Mouse (Mus musculus): Measurements from ENCODE around the gene Gm15517.
"Not testable (repeated sequence)": the region's sequence is repeated elsewhere in the genome, so short reads cannot be mapped to it uniquely, and the experiment has no call there.

The Gm15517 gene

DNA sequence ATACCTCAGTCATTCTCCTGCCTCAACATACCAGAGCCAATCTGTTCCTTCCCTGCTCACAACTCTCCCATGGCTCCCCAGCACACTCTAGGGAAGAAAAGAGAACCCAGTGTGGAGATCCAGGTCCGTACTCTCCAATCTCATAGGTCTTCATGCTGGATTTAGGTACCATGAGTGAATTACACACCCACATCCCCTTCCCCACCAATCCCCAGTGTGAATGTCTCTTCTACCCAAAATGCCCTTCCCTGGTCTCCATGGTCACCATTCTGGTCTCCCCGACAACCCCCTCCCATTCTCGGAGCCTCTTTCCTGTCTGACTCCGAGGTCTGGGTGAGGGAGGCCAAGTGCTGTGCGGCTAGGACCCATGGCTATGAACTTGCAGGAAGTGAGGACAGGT, at the start of gene Gm15517:
TSS of gene Gm15517 (plus strand) at position 301 of the 400 bp plus-strand sequence.
- ATAC-seq (ENCODE audit: low TSS enrichment): no peak

DNA sequence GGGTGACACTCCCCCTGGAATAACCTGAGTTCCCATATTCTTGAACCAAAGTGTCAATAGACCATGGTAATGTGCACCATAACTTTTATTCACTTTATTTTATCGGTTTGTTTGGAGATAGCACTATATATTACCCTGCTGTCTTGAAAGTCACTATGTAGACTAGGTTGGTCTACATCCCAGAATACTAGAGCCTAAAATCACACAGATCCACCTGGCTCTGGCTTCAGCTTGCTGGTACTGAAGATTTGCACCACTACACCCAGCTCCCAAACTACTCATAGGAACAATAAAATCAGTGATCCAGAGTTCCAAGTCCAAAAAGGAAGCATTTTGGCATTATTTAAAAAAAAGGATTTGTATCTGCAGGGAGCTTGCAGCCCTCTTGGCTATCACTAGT, 45.6 kb upstream of the Gm15517 start, which contains the start of gene Klk1b5:
TSS of gene Klk1b5 (plus strand) at position 301 of the 400 bp plus-strand sequence.
- ATAC-seq (ENCODE audit: low TSS enrichment): no peak

DNA sequence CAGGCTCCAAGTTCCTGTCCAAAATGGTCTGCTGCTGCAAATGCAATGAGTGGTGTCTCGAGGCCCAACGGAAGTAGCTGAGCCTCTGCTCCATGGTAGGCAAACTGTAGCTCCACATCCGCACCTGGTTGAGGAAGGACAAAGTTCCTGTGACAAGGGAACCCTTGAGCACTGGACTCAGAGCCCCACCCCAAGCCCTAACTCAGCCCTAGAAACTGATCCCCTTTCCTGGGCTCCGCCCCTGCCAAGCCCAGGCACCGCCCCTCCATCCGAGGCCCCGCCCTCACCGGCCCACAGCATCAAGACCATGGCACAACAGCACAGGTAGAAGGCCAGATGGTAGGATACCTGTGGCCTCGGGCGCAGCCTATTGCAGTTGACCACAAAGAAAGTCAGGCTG, 39.6 kb upstream of the Gm15517 start:
- ATAC-seq (ENCODE audit: low TSS enrichment): not testable (repeated sequence)

DNA sequence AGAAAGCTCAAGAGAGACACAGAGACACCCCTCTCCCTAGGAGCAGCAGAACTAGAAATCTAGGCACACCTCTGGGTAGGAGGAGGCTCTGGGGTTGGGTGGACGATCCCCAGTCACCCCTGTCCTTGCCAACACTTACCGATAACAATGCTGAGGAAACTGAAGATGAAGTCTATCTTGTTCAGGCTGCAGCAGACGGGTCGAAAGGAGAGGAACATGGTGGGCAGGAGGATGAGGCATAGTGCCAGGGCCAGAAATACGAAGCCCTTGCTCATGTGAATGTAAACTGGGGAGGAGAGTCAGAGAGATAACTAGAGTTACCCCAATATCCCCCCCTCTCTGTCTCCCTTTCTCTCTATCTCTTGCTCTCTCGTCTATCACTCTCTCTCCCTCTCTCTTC, 38.9 kb upstream of the Gm15517 start:
- not testable (repeated sequence) for ATAC-seq (ENCODE audit: low TSS enrichment)

DNA sequence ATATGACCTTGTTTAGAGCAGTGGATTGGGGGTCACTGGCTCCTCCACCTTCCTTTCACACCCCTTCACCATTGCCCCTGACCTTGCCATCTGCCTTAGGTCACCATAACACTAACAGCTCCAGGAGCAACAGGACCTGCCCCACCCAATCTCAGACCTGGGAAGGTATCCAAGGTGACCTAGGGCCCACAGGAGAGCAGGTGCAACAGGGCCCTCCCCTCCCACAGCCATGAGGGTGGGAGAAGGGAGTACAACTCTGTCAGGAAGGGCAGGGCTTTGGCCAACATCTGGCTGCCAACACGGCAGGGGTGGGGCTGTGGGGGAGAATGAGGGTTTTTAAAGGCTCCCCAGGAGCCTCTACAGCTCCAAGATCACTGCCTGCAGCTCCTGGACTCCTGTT, 36.2 kb upstream of the Gm15517 start, which contains the start of gene Klk1:
TSS of gene Klk1 (plus strand) at position 285 of the 400 bp plus-strand sequence.
- ATAC-seq (ENCODE audit: low TSS enrichment): no peak

DNA sequence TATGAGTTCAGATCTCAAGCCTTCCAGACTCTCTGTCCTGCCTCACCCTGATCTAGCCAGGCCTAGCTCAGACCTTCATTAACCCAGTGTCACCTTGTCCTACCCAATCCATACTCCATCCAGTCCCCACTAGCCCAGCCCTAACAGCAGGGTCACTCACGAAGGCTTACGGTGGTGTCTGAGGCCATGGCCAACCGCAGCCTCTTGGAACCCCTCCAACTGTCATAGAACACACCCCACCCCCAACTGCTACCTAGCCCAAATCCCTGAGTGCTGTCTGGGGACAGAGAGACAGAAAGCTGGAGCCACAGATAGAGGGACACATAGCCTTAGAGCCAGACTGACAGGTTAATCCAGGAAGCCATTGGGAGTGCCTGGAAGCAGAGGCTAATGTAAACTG, 25.3 kb upstream of the Gm15517 start, which contains the start of gene Gm36864:
TSS of gene Gm36864 (plus strand) at position 269 of the 400 bp plus-strand sequence.
- ATAC-seq (ENCODE audit: low TSS enrichment): no peak

DNA sequence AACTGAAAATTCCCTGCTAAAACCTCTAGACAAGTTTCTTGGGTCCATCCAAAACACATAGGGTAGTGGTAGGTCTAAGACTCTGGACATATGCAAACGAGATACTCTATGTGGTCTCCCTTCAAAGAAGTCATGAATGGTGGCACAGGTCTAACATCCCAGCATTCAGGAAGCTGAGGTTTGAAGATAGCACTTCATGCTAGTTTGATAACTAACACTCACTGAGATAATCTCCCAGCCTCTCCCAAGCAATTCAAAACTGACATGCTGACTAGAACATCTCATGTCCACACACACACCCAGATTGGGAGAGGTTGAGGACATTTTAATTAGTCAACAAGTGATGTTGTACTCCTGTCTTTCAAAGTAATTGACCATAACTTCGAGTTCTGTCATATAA, 21.3 kb upstream of the Gm15517 start:
- ATAC-seq (ENCODE audit: low TSS enrichment): no peak

DNA sequence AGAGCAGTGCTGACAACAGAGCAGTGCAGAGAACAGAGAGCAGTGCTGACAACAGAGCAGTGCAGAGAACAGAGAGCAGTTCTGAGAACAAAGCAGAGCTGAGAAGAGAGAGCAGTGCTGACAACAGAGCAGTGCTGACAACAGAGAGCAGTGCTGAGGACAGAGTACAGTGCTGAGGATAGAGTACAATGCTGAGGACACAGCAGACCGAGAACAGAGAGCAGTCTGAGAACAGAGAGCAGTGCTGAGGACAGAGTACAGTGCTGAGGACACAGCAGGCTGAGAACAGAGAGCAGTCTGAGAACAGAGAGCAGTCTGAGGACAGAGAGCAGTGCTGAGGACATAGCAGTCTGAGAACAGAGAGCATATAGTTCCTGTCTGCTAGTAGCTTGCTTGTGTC, 20.5 kb upstream of the Gm15517 start:
- ATAC-seq (ENCODE audit: low TSS enrichment): peak; percentile 23; the same call in 1 of the 2 replicates

DNA sequence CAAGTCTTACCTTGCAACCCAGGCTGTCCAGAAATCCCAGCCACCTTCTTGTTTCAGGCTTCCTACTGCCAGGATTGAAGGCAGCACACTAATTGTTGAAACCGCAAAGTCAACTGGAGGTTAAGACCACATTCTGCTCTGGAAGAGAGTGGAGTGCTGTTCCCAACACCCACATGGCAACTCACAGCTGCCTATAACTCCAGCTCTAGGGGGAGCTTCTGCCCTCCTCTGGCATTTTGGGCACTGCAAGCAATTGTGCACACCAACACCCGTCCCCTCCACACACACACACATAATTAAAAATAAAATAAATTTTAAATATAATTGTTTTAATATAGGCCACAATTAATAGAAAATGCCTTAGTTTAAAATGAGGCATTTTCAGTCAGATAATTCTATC, 20.1 kb upstream of the Gm15517 start:
- ATAC-seq (ENCODE audit: low TSS enrichment): peak; percentile 68; the same call in 1 of the 2 replicates

DNA sequence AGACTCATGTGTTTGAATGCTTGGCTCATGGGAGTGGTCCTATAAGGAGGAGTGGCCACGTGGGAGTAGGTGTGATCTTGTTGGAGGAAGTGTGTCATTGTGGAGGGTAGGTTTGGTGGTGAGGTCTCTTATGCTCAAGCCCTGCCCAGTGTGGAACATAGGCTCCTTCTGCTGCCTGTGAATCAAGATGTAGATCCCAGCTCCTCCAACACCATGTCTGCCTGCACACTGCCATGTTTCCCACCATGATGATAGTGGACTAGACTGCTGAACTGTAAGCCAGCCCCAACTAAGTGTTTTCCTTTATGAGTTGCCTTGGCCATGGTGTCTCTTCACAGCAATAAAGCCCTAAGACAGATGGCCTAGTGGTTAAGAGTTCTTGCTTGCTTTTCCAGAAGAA, 17.2 kb upstream of the Gm15517 start:
- ATAC-seq (ENCODE audit: low TSS enrichment): no peak

DNA sequence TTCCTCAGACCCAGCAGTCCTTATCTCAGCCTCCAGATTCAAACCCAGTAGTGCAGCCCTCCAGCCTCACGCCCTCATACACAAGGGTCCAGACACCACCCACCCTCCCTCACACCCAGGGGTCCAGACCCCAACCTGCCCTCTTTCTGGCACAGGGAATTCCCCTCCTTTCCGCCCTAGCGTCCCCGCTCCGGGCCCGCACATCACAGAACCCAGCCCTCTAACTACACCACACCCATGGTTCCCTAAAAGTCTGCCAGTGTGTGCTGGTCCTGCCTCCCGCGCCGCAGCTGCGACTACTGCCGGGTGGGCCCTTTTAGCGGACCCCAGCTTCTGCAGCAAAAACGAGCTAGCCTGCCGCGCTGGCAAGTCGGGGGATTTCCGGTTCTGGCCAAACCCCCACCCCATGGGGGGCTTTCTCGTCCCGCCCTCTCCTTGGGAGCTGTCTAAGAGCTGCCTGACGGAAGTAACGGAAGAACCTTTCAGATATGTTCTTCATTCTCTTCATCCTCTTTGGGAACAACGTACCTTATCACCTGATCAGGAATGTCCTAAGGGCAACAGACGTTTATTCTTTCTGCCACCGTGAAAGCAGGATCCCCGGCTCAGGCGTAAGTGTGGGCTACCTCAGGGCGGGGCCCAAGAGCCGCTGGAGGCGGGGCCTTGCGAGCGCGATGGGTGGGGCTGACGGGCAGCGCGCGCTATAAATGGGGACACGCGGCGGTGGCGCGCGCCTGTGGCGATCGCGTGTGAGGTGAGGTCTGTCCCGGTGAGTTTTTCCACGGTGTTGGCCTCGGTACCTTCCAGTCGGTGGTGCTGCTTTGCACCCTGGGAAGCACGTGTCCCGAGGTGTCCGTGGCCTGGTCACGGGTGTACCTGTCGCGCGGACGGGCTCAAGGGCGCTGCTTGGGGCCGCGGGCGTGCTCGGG, 14.9 kb upstream of the Gm15517 start, which contains the start of the genes 1700028J19Rik and 2410002F23Rik:
TSS of gene 1700028J19Rik (minus strand) at position 641 of the 929 bp plus-strand sequence.
TSS of gene 2410002F23Rik (plus strand) at position 668 of the 929 bp plus-strand sequence.
- ATAC-seq (ENCODE audit: low TSS enrichment): peak; percentile 87

DNA sequence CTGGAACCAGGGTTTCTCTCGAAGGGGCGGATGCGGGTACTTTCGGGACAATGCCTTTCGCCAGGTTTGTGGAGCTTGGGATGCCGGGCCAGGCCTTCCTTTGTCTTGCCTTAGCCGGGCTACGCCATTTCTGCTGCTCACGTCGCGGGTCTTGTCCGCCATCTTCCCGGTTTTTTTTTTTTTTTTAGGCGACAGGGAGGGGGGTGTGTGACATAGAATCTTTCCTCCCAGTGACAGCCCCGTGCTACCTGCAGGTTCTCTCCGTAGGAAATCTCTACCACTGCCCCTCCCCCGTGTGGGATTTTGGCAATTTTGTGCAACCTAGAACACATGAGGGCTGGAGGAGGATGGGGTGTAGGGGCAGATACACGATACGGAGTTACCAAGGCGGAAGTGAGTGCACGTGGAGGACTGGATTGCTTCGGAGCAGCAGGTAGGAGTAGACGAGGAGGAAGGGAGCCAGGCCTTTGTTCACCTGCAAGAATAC, 14.2 kb upstream of the Gm15517 start:
- peak; percentile 29; the same call in 1 of the 2 replicates for ATAC-seq (ENCODE audit: low TSS enrichment)

DNA sequence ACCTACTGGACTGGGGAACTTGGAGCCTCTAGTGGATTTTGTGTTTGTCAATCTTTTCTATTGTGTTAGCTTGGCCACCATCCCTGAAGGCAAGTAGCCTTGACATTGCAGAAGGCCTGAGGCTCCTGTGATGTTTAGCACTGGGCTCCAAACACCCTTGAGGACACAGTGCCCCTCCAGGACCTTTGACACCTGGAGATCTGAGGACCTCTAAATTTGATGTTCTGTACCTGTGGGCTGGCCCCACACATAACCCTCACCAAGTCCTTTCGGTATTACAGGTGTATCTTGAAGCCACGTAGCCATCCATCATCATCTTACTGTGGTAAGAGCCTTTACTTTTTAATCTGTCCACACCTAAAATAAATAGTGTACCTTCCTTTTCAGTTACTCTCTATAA, 13.3 kb upstream of the Gm15517 start:
- ATAC-seq (ENCODE audit: low TSS enrichment): no peak

DNA sequence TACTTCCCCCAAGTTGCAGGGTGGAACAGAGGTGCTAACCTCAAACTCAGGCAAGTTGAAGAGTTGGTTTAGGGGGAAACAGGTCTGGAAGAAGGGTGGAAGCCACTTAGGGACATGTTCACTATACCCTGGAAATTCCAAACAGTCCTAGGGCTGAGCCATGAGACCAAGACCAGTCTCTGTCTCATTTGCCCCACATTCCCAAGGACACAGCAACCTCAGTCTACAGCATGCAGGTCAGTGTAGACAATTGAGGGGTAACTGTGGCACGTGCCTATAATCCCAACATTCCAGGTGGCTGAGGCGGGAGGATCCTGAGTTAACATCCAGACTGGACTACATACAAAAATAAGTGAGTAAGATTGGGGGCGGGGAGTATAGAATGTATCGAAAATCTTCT, 12.0 kb upstream of the Gm15517 start:
- ATAC-seq (ENCODE audit: low TSS enrichment): no peak

DNA sequence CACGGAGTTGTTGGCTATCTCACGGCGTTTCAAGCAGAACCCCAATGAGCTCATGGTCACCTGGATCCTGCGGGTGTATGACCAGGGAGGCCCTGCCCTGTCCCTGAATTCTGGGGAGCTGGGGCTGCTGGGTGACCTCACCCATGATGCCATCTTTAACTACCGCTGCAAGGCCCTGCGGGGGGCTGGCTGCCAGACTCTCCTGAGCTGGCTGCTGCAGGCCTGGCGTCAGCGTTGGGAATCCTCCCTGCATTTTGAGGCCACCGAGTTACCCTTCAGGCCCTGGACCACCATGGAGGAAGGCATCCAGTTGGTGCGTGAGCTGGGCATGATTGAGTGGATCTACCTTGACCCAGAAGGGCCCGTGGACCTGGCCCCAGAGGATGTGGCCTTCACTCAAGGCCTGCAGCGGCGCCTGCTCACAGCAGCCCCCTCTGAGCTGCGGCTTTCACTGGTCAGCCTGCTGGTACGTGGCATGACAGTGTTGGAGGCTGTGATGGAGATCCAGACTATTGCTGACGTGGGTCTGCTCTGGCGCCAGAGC, 10.4 kb upstream of the Gm15517 start:
- not testable (repeated sequence) for ATAC-seq (ENCODE audit: low TSS enrichment)

DNA sequence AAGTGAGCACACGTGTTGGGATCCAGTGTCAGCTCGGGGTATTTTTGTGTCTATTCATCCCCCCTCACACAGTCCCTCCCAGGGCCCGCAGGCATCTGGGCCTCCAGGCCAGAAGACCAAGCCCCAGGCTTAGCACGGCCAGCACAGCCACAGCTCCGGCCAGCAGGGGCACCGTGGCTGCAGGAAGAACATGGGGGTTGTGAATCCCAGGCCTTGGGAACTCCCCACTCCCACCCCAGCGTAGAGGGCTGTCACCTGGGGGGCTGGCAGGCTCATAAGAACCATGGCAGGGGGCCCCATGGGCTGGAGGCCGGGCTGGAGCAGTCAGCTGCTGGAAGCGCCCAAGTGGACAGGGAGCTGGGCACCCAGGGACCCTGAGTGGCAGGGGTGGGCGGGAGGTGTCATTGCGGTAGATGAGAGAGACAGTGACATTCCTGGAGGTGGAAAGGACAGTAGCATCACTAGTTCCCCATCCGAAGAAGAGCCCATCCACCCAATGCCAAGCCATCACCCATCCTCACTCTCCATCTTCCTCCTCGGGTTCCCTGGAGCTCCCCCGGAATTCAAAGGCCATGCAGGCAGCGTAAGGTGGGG, 8.1 kb upstream of the Gm15517 start:
- ATAC-seq (ENCODE audit: low TSS enrichment): no peak

DNA sequence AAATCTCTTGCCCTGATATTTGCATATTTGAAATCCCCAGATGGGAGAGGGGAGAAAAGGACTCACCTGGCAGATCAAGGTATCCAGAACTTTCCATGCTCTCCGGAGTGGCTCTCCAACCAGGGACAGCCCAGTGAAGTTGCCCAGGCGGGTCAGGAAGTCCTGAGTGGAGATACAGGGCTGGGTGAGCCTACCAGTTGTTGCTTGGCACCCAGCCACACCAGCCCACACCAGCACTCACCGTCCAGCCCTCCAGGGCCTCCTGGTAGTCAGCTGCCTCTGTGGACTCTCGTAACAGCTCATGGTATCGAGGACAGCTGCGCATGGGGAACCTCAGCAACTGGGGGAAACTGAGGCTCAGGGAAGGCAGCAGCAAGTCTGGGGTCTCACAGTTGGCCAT, 6.3 kb upstream of the Gm15517 start:
- no peak for ATAC-seq (ENCODE audit: low TSS enrichment)

DNA sequence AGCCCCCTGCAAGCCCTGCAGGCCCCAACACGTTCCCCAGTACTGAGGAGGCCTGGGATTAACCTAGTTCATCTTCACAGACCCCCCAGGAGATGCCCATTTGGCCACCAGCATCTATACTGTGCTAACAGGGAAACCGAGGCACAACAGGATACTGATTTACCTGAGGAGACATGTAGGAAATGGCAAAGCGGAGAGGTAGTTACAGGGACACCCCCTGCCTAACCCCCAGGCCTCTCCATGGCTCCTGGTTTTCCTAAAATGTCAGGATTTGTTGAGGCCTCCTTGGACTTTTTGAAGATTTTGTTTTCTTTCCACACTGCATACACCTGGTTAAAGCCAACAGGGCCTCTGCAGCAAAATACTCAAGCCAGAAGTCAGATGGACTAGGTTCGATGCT, 4.0 kb upstream of the Gm15517 start, which contains the start of gene Acp4:
TSS of gene Acp4 (minus strand) at position 101 of the 400 bp plus-strand sequence.
- no peak for ATAC-seq (ENCODE audit: low TSS enrichment)

DNA sequence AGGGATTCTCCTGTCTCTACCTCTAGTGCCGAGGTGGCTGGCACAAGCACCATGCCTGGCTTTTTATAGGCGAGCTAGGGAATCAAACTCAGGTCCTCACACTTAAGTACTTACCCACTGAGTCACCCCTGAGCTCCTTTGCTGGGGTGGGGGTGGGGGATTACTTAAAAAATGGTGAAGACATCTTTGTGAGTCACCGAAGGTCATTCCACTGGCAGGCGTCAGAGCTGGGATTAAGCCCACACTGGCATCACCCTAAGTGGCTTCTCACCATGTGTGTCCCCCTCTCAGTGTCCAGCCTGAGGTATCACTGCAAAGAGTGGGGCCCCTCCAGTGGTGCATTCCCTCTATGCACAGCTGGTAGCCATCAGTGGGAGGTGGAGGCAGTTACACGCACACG, 837 bp upstream of the Gm15517 start:
- no peak for ATAC-seq (ENCODE audit: low TSS enrichment)

DNA sequence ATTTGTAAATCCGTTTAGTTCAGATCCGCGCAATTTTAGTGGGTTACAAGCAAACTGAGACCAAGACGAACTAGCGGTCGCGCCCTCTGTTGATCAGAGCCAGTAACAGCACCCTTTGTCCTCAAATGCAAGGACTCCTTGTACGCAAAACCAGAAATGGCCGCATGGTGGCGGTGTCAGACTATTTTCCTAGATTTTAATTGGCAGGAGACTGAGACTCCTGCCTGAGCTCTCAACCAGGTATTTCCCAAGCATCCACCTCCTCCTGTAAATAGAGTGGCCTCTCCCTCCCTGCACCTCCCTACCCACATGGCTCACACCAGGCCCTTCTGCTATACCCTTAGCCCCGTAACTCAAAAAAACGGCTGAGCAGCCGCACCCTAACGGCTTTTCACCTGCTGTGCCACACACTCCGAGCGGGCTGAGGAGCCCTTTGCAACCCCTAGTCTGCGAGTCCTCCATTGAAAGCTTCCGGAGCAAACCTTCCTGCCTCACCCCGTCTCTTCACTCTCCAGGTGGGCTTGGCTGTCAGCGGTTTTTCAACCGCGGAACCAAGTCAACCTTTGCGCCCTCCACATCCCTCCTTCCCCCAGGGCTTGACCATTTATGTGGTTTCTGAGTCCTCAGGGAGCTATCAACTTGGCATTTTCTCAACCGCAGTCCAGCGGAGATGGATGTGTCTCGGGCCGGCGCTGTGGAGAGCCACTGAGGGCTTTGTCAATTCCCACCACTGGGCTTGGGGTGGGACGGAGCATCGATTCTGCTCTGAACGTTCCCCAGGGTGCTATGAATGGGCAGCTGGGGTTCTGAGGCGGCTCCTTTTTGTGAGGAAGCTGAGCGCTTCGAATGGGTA, 1.8 kb downstream of the Gm15517 start:
- ATAC-seq (ENCODE audit: low TSS enrichment): peak; percentile 84

DNA sequence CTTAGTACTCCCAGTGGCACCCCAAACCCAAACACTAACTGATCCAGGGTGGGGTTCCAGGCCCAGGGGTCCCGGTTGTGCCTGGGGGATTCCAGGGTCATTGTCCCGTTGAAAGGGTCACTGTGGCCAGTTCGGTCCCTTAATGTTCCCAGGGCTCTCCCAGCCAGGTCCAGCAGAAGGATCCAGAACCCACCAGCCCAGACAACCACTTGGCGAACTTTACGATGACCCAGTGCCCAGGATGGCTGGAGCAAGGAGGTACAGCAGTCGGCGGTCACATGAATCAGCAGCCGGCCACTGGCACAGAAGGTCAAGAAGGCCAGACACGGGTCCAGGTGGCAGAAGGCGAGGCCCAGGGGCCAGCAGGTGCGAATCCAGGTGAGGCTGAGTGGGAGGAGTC, 6.9 kb downstream of the Gm15517 start:
- no peak for ATAC-seq (ENCODE audit: low TSS enrichment)

Data from frontal cortex, adult (tissue).